9 mouse cellular contexts compared by ENCODE assay signal in genomic region chr19:12002125-12002524, GRCm38 (mm10). TPM values are rescaled to one million over a fixed set of nuclear protein-coding genes. Genes with fewer than 3 reads are reported as not detected.
DNase-seq lines count a peak whose midpoint lies in the region; ATAC-seq and TF ChIP-seq lines count a peak whose summit lies in the region.
"Had no signal": no experiment of that assay in that cellular context is flagged by ENCODE, and none has a peak within 500 bp of the region (broad histone marks: within the 10 kb centered on the region; RNA-seq: fewer than 3 reads in every experiment).

No protein-coding gene starts in this region.

- peaks cover 52% of the 10 kb centered on the region for H3K4me1 ChIP-seq in E14TG2a.4 (replicated peaks; ENCODE audit: low read depth, low read length)
- H3K4me1 ChIP-seq in forebrain, embryonic 11.5 days (replicated peaks; ENCODE audit: control insufficient read depth, insufficient read depth, low read length): no peaks in the 10 kb centered on the region
- peaks cover 12% of the 10 kb centered on the region for H3K4me1 ChIP-seq in lung, embryonic 15.5 days
- peaks cover 9% of the 10 kb centered on the region; the same call in 1 of the 2 replicates for H3K4me1 ChIP-seq in neural tube, embryonic 14.5 days (ENCODE audit: control insufficient read depth, insufficient read depth, low read length)

- intact Hi-C loops in heart, postnatal 10 days (cut with DNase I): no loop called here

- H3K4me2 ChIP-seq in forebrain, embryonic 11.5 days (ENCODE audit: low read depth, low read length, severe bottlenecking): peak overlapping the region; percentile 36
- H3K4me2 ChIP-seq in lung, embryonic 15.5 days: peak overlapping the region; percentile 41
- H3K4me2 ChIP-seq in neural tube, embryonic 14.5 days (ENCODE audit: low read depth, low read length): peak overlapping the region; percentile 31; the same call in 1 of the 2 replicates

- no peaks in the 10 kb centered on the region for H3K36me3 ChIP-seq in E14TG2a.4 (ENCODE audit: insufficient read depth, low read length)
- no peaks in the 10 kb centered on the region for H3K36me3 ChIP-seq in forebrain, embryonic 11.5 days (ENCODE audit: control insufficient read depth, insufficient read depth, low read length)
- H3K36me3 ChIP-seq in lung, embryonic 15.5 days: no peaks in the 10 kb centered on the region
- H3K36me3 ChIP-seq in neural tube, embryonic 14.5 days (ENCODE audit: control insufficient read depth, insufficient read depth, low read length): no peaks in the 10 kb centered on the region

- peak; percentile 55 to 57 for DNase-seq in adrenal gland, postnatal 36 days
- DNase-seq in forebrain, embryonic 11.5 days (ENCODE audit: low spot score): peak; percentile 85
- peak; percentile 55 to 70 for DNase-seq in heart, postnatal 10 days
- peak; percentile 53 to 60 for DNase-seq in kidney, postnatal 25 days
- DNase-seq in yolk sac, embryonic 10.5 days (ENCODE audit: low spot score): peak; percentile 85

- no peak overlapping the region for H3K9ac ChIP-seq in forebrain, embryonic 11.5 days (ENCODE audit: low read length)
- no peak overlapping the region for H3K9ac ChIP-seq in lung, embryonic 15.5 days
- H3K9ac ChIP-seq in neural tube, embryonic 14.5 days (replicated peaks; ENCODE audit: low read depth, low read length): no peak overlapping the region

- 2% methylated on average over 11 of the region's 11 CpGs for WGBS in forebrain, embryonic 11.5 days
- 3% methylated on average over 11 of the region's 11 CpGs for WGBS in lung, embryonic 15.5 days
- WGBS in neural tube, embryonic 14.5 days: 5% methylated on average over 11 of the region's 11 CpGs

- peak; percentile 58 for ATAC-seq in forebrain, embryonic 11.5 days (replicated peaks; ENCODE audit: low FRiP score)
- peak; percentile 47; the same call in 1 of the 2 replicates for ATAC-seq in lung, embryonic 15.5 days (ENCODE audit: borderline replicate concordance, extremely low read depth, low FRiP score, low TSS enrichment)
- ATAC-seq in neural tube, embryonic 14.5 days (ENCODE audit: low read depth): no peak; the same call in 1 of the 2 replicates

- no peak overlapping the region for H3K27ac ChIP-seq in forebrain, embryonic 11.5 days (ENCODE audit: low read depth, low read length)
- no peak overlapping the region for H3K27ac ChIP-seq in lung, embryonic 15.5 days
- no peak overlapping the region for H3K27ac ChIP-seq in neural tube, embryonic 14.5 days (ENCODE audit: low read depth, low read length)

- no peaks in the 10 kb centered on the region for H3K9me3 ChIP-seq in E14TG2a.4 (ENCODE audit: low read length)
- H3K9me3 ChIP-seq in forebrain, embryonic 11.5 days (ENCODE audit: control insufficient read depth, low read length): no peaks in the 10 kb centered on the region
- no peaks in the 10 kb centered on the region for H3K9me3 ChIP-seq in lung, embryonic 15.5 days
- no peaks in the 10 kb centered on the region for H3K9me3 ChIP-seq in neural tube, embryonic 14.5 days (ENCODE audit: control insufficient read depth, low read length)

- TF ChIP-seq CTCF in E14TG2a.4 (conservative IDR thresholded peaks at IDR 0.05; ENCODE audit: low read length): no peak

- H3K27me3 ChIP-seq in E14TG2a.4 (ENCODE audit: insufficient read depth, low read length): peaks cover 2% of the 10 kb centered on the region; the same call in 1 of the 2 replicates
- H3K27me3 ChIP-seq in forebrain, embryonic 11.5 days (ENCODE audit: control insufficient read depth, insufficient read depth, low read length): no peaks in the 10 kb centered on the region
- H3K27me3 ChIP-seq in lung, embryonic 15.5 days: no peaks in the 10 kb centered on the region
- no peaks in the 10 kb centered on the region for H3K27me3 ChIP-seq in neural tube, embryonic 14.5 days (ENCODE audit: control insufficient read depth, insufficient read depth, low read length)

- H3K4me3 ChIP-seq in E14TG2a.4 (replicated peaks; ENCODE audit: low read length): peak overlapping the region; percentile 64
- peak overlapping the region; percentile 2; the same call in 1 of the 2 replicates for H3K4me3 ChIP-seq in forebrain, embryonic 11.5 days (ENCODE audit: low read depth, low read length)
- peak overlapping the region; percentile 17 for H3K4me3 ChIP-seq in lung, embryonic 15.5 days
- no peak overlapping the region for H3K4me3 ChIP-seq in neural tube, embryonic 14.5 days (ENCODE audit: low read depth, low read length)

RNA-seq across cellular contexts. Expression of gene Osbp, which starts 36.4 kb away (rescaled TPM):
- total RNA-seq in adrenal gland, postnatal 36 days (2021): 100 to 1,000 TPM in 1 of 2 experiments, 10 to 100 TPM in 1; 81.5 to 117 TPM
- 6.1 and 6.6 TPM in 2 replicates for polyA plus RNA-seq in forebrain, embryonic 11.5 days (2014; fragmentation: Nextera tagmentation; extraction: Ambion mirVana)
- 10 to 100 TPM; 74.0 to 83.6 TPM for total RNA-seq in heart, postnatal 10 days (2021)
- polyA plus RNA-seq in lung, embryonic 15.5 days (2015; fragmentation: Nextera tagmentation; extraction: Ambion mirVana): 3.6 and 3.9 TPM in 2 replicates
- polyA plus RNA-seq in neural tube, embryonic 14.5 days (2014; fragmentation: Nextera tagmentation; extraction: Ambion mirVana): 7.6 and 7.7 TPM in 2 replicates

RNA-seq across cellular contexts. Expression of gene Olfr1423, which starts 39.0 kb away (rescaled TPM):
- total RNA-seq in adrenal gland, postnatal 36 days (2021): not detected
- polyA plus RNA-seq in forebrain, embryonic 11.5 days (2014; fragmentation: Nextera tagmentation; extraction: Ambion mirVana): not detected in 2 replicates
- not detected for total RNA-seq in heart, postnatal 10 days (2021)
- polyA plus RNA-seq in lung, embryonic 15.5 days (2015; fragmentation: Nextera tagmentation; extraction: Ambion mirVana): not detected in 2 replicates
- not detected in 2 replicates for polyA plus RNA-seq in neural tube, embryonic 14.5 days (2014; fragmentation: Nextera tagmentation; extraction: Ambion mirVana)
- polyA plus RNA-seq: large intestine, adult 2 months had no signal
